Mouse (Mus musculus): Measurements from ENCODE around the gene Zfp595. TPM values are rescaled to one million over a fixed set of nuclear protein-coding genes. Genes with fewer than 3 reads are reported as not detected.

Gene Zfp595
- 5.7 TPM for polyA plus RNA-seq (2017; shearing (Covaris generic))

DNA sequence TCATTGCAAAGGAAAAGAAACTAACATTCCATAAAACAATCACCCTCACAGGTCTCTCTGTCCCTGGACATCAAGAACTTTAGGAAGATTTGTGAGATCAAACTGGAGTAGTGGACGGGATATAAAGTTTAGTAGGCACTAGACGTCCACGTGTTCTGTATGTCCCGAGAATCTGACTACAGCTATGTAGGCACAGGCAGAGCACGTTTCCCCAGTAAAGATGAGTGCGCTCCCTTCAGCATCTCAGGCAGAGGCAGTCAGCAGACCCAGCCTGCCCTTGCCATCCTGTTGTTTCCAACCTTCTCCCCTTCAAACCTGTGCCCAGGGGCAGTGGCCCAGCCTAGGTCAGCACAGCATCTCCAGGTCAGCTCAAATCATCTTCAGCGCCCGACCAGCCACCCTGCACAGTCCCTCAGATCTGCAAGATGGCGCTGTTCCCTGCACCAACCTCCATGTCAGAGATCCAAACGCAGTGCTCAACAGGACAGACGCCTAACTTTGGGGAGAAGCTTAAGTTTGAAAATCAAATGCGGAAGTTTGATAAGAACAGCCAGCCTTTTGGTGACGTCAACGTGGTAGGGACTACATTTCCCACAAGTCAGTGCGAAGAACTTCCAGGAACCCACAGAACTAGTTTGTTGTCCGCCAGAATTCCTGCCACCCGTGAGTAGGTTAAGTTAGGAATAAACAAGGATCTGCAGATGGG, at the start of gene Zfp595:
Gene Zfp595 (minus strand): TSS at position 552 of the 706 bp plus-strand sequence.

DNA sequence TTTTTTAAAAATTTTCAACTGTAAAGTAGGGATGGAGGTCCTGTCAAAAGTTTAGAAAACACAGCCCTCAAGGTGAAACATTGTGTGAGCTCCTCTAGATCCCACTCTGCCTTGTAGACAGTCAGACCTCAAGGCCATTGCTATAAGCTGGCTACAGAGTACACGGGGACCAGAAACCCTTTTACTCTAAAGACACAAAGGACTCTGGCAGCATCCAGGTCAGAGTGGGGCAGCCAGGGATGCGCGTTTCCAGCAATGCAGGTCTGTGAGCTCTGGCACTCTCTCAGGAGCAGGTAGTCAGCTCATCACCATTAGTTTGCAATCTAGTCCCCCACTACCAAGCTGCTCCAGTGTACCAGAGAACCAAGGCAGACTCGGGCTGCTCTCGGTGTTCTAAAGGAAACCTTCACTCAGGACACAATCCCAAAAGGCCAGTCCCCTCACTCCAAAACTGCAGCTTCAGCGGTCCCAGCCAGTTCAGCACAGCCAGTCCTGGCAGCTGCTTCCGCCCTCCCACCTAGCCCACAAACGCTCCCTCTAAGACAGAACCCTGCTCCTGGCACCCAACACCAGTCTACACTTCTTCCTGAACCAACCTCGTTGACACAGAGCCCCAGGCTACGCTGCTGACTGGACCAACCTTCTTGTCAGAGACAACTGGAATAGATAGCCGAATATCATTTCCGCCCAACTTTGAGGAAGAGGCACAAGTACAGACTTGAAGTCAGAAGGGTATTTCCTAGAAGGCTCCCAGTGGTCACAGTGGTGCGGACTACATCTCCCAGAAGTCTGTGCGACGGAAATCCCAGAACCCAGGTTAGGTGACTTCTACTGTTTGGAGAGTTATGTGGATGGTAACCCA, 42.9 kb upstream of the Zfp595 start, which contains the start of the genes Gm28041 and Zfp456:
Gene Gm28041 (minus strand): TSS at position 684 of the 862 bp plus-strand sequence.
Gene Zfp456 (minus strand): TSS at position 761 of the 862 bp plus-strand sequence.

DNA sequence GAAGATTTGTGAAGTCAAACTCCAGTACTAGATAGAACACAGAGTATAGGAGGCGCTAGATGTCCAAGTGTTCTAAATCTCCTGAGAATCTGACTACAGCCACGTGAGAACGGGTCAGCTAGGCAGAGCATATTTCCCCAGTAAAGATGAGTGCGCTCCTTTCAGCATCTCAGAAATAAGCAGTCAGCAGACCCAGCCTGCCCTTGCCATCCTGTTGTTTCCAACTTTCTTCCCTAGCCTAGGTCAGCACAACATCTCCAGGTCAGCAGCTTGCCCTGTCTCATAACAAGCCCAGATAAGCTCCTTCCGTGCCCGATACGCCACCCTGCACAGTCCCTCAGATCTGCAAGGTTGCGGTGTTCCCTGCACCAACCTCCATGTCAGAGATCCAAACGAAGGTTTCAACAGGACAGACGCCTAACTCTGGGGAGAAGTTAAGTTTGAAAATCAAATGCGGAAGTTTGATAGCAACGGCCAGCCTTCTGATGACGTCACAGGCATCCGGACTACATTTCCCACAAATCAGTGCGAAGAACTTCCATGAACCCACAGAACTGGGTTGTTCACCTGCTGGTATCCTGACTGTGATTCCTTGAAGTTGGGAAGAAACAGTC, 27.9 kb upstream of the Zfp595 start, which contains the start of the genes Gm28044 and Zfp953:
Gene Gm28044 (minus strand): TSS at position 406 of the 614 bp plus-strand sequence.
Gene Zfp953 (minus strand): TSS at position 475 of the 614 bp plus-strand sequence.

DNA sequence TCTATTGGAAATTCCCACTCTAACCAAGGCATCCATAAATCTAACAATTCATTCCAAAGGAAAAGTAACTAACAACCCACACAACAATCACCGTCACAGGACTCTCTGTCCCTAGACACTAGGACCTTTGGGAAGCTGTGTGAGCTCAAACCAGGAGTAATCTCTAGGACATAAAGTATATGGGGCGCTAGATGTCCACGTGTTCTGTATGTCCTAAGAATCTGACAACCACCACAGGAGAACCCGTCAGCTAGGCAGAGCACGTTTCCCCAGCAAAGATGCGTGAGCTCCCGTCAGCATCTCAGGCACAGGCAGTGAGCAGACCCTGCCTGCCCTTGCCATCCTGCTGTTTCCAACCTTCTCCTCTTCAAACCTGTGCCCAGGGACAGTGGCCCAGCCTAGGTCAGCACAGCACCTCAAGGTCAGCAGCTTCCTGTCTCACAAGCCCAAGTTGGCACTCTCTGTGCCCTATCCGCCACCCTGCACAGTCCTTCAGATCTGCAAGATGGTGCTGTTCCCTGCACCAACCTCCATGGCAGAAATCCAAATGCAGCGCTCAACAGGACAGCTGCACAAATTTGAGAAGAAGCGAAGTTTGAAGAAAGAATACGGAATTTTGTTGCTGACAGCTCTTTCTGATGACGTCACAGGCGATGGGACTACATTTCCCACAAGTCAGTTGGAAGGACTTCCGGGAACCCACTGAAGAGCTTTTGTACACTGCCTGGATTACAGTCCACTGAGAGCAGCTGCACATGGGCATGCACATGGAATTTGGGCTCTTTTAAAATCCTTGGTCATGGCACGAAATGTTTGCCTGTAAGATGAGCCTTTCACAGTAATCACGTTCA, 26.3 kb downstream of the Zfp595 start, which contains the start of gene Zfp457:
Gene Zfp457 (minus strand): TSS at position 664 of the 851 bp plus-strand sequence.

DNA sequence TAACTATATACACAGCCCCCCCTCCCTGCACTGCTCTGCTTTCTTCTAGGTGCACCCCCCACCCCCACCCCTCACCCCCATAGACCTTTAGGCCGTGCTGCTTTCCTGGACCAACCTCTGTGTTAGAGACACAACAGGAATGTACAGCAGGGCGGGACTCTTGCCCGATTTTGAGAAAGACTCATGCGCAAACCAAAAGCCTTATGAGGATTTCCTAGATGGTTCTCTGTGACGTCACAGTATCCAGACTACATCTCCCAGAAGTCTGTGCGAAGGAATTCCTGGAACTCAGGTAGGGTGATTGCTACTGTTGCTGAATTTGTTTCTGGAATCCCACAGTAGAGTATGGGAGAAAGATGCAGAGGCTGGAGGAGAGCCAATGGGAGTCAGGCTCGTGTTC, 54.1 kb downstream of the Zfp595 start, which contains the start of gene Zfp458:
Gene Zfp458 (minus strand): TSS at position 153 of the 400 bp plus-strand sequence.

Other genes starting within 250 kb of the Zfp595 start
- gene Zfp708, start 234.6 kb downstream of the Zfp595 start, polyA plus RNA-seq (2017; shearing (Covaris generic)): 1.7 TPM
- gene Gm28557, start 224.0 kb downstream of the Zfp595 start, polyA plus RNA-seq (2017; shearing (Covaris generic)): 1.8 TPM
- 0.24 TPM for gene Rslcan18, start 216.3 kb downstream of the Zfp595 start, polyA plus RNA-seq (2017; shearing (Covaris generic))
- 0.11 TPM for gene Zfp759, start 210.9 kb downstream of the Zfp595 start, polyA plus RNA-seq (2017; shearing (Covaris generic))
- gene Rsl1, start 159.4 kb downstream of the Zfp595 start, polyA plus RNA-seq (2017; shearing (Covaris generic)): 13.1 TPM
- 2.6 TPM for gene Zfp455, start 138.1 kb downstream of the Zfp595 start, polyA plus RNA-seq (2017; shearing (Covaris generic))
- 1.7 TPM for gene Zfp458, start 54.1 kb downstream of the Zfp595 start, polyA plus RNA-seq (2017; shearing (Covaris generic))
- gene Zfp457, start 26.1 kb downstream of the Zfp595 start, polyA plus RNA-seq (2017; shearing (Covaris generic)): not detected
- gene Gm28044, start 28.0 kb upstream of the Zfp595 start, polyA plus RNA-seq (2017; shearing (Covaris generic)): 0.94 TPM
- gene Zfp953, start 28.0 kb upstream of the Zfp595 start, polyA plus RNA-seq (2017; shearing (Covaris generic)): 2.0 TPM
- gene Gm28041, start 43.2 kb upstream of the Zfp595 start, polyA plus RNA-seq (2017; shearing (Covaris generic)): 1.2 TPM
- gene Zfp456, start 43.2 kb upstream of the Zfp595 start, polyA plus RNA-seq (2017; shearing (Covaris generic)): 5.7 TPM
- 29.1 TPM for gene Zfp429, start 67.2 kb upstream of the Zfp595 start, polyA plus RNA-seq (2017; shearing (Covaris generic))
- 3.5 TPM for gene Zfp459, start 88.8 kb upstream of the Zfp595 start, polyA plus RNA-seq (2017; shearing (Covaris generic))
- gene Zfp874a, start 119.1 kb upstream of the Zfp595 start, polyA plus RNA-seq (2017; shearing (Covaris generic)): 34.3 TPM
- 13.9 TPM for gene Zfp874b, start 151.7 kb upstream of the Zfp595 start, polyA plus RNA-seq (2017; shearing (Covaris generic))
- 17.3 TPM for gene Zfp58, start 168.0 kb upstream of the Zfp595 start, polyA plus RNA-seq (2017; shearing (Covaris generic))
- gene Gm26965, start 193.6 kb upstream of the Zfp595 start, polyA plus RNA-seq (2017; shearing (Covaris generic)): not detected
- gene Zfp87, start 193.6 kb upstream of the Zfp595 start, polyA plus RNA-seq (2017; shearing (Covaris generic)): 44.6 TPM
- gene Zfp748, start 221.3 kb upstream of the Zfp595 start, polyA plus RNA-seq (2017; shearing (Covaris generic)): 15.9 TPM